Mouse (Mus musculus) layer of hippocampus, adult 11-12 months (tissue): ENCODE data around the gene Tm4sf5.
A peak's percentile ranks its signal among the peaks of the same experiment; 100 is the strongest.
"Not testable (repeated sequence)": the region's sequence is repeated elsewhere in the genome, so short reads cannot be mapped to it uniquely, and the experiment has no call there.

Experiments
- DNase-seq: peaks from one replicate; pipeline ENCODE4 v3.0.0; 2022; ENCODE audit warnings: low spot score

The Tm4sf5 gene

DNA sequence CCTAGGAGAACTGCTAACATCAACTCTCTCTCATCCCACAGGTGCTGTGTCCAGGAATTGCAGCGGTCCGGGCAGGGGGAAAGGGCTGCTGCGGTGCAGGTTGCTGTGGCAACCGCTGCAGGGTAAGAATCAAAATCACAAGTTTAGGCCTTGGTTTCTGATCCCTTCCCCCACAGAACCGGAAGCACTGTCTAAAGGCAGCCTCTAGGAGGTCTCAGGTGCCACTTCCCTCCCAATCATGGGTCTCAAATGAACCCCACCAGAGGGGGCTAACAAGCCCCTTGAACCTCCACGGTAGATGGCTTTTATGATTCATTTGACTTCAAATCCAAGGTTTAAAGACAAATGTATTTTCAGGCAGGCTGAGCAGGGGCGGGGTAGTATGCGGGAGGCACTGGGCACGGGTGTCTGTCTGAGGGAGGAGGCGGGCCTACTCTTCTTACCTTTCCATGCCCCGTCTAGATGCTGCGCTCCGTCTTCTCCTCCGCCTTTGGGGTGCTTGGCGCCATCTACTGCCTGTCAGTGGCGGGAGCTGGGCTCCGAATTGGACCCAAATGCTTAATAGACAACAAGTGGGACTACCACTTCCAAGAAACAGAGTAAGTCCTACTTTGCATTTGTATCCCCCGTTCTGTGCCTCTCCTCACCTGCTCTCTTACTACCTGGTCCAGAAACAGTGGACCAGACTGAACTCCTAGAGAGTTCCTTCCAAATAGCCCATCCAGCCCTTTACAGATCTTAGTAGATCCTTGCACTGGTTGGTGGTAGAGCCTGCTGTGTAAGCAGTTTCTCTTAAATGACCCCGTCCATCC is 4.9 kb downstream of the Tm4sf5 start:
- no peak for DNase-seq

DNA sequence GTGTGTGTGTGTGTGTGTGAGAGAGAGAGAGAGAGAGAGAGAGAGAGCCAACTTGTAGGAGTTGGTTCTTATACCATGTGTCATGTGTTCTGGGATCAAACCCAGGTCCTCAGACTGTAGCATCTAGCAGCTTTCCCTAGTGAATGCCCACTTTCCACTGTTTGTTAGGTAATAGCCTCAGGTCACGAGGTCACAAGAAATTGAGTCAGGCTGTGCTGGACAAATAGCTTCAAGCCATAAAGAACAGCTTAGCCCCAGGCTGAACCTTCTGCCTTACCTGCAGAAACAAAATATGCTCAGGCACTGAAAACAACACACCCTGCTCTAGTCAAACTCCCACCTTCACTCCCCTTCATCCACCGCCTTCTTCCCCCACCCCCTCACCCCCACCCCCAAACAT is 6.2 kb downstream of the Tm4sf5 start:
- DNase-seq: no peak

DNA sequence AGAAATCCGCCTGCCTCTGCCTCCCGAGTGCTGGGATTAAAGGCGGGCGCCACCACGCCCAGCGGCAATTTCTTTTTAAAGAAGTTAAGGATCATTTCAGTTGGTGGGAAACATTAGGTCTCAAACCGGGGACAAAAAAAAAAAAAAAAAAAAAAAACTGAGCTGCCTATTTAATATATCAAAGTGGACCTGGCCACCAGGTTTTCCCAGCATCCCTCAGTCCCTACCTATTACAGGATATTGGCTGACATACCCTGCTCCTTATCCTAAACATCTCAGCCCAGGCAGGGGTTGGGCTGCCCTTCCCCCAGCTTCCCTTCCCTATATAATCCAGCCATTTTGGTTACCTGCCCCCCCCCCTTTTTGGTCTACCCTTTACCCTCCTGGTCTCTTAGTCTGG is 6.8 kb downstream of the Tm4sf5 start:
- DNase-seq: no peak

DNA sequence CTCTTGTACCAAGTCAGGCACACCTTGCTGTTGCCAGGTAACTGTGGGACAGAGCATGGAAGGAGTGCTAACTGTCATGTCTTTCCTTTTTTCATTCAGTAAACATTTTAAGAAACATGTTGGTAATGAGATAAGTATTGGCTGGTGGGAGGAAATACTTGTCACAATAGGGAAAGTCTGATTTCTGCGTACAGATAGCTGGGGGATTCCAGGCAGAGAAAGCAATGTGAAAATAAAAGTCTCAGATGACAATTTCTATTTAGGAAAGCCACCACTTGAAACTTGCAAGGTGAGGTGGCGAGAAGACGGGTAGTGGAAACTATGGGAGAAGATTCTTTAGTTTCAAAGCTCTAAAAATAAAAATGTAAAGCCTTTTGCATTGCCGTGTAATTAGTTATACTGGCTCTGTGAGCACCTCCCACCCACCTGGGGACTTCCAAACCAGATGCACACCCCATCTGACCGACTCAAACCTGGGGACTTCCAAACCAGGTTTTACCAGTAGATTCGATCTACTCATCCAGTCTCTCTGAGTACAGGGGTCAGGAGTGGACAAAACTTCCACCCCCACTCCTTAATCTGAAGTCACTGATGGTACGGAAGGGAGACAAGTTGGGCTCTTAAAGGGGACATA is 7.8 kb downstream of the Tm4sf5 start:
- no peak for DNase-seq

DNA sequence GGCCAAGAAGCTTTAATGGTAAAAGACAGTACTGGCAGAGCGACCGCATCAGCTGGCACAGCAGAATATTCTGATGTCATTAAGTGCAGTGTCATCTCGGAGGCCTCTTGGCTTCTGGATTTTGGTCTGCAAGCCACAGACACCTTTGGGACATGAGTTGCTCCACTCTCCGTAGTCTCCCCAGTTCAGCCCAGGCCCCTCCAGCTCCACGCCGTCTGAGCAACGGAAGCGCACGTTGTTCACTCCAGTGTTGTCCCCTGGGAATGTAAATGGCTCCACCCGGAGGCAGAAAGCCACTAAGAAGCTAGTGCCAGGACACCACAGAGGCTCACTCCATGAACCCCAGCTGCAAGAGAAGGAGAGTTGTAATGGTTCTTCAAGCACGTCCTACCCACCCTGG is 8.5 kb downstream of the Tm4sf5 start:
- DNase-seq: no peak

DNA sequence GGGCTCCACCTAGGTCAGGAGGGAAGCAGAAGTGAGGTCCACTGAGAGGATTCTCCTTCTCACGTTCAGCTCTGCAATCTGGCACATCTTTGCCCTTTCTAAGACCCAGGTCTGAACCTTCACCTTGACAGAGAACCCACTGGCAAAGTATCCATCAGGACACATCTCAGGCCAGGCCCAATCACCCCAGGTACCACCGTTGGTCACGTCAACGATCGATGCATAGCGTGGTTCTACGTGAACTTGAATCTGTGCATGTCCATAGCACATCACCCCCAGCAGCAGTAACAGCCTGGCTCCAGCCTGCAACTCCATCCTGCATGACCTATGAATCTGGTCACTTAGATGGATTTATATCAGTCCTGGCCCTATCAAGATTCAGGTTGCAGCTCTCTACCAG is 9.2 kb downstream of the Tm4sf5 start, which contains the start of gene Vmo1:
Gene Vmo1, minus strand, starts transcription at position 329 of the 400 bp plus-strand sequence.
- no peak for DNase-seq

DNA sequence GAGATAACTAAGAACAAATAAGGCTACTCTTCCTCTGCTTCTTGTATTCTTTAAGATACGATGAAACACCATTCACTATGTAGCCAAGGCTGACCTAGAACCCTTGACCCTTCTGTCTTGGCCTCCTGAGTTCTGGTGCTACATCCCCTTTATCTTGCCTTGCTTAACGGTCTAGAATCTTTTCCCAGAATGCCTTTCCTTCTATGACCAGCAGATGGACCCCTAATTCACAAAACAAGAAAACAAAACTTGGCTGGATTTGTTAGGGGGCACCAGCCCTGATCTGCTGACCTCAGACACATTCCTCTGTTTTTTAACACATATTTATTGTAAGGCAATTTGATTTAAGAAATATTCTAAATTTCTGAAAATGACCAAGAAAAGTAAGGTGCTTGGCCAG is 11.3 kb downstream of the Tm4sf5 start:
- peak; percentile 64 for DNase-seq

DNA sequence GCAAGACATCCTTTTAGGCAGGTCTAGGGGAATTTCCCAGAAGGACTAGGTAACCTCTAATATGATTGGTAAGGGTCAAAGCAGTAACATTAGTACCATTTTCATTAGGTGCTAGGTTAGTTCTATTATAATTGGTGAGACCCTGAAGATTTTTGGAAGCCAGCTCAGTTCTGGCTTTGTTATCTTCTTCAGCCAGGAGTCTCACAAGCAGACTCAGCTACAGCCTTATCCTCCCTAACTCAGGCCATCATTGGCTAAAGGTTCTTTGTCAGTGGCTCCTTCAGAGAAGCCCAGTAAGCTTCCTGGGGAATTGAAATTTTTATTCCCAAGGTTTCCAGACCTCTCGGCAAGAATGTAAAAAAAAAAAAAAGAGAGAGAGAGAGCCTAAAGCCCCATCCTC is 13.4 kb downstream of the Tm4sf5 start:
- DNase-seq: no peak

DNA sequence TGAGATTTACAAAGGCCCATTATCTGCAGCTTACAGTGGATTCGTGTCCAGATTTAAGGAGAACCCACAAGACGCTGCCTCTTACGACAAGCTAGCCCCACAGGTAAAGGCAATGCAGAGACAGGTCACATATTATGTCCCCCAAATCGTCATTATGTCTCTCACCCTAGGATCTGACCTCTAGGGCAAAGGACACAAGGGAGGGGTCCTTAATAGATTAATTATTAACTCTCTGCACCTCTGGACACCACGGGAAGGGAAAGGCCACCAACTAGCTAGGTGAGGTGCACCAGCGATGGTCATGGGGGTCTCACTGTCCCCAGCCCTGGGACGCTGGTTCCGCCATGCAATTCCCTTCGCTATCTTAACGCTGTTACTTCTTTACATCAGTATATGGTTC is 13.9 kb downstream of the Tm4sf5 start, which contains the start of gene Gltpd2:
Gene Gltpd2, plus strand, starts transcription at position 274 of the 400 bp plus-strand sequence.
- DNase-seq: no peak

DNA sequence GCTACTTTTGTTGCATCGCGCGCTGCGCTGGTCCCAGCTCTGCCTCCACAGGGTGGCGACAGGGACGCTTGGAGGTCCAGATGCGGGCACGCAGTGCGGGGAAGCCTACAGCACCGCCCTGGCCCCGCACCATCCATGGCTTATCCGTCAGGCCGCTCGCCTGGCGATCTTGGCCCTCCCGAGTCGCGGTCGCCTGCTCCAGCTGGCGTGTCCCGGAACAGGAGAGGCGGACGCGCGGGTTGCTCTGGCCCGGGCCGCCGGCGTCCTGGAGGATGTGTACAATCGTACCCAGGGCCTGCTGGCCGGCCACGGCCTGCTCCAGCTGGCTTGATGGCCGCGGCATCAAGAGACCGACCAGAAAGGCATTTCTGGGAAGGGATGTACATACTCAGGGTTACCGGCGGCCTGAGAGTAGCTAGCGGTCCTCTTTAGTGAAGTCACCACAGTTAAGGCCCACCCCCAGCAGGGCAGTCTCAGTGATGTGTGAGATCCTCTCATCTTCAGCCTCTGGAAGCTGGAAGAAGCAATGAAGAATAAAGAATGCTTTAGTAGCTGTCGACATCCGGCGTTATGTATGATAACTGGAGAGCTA is 15.2 kb downstream of the Tm4sf5 start:
- DNase-seq: no peak

DNA sequence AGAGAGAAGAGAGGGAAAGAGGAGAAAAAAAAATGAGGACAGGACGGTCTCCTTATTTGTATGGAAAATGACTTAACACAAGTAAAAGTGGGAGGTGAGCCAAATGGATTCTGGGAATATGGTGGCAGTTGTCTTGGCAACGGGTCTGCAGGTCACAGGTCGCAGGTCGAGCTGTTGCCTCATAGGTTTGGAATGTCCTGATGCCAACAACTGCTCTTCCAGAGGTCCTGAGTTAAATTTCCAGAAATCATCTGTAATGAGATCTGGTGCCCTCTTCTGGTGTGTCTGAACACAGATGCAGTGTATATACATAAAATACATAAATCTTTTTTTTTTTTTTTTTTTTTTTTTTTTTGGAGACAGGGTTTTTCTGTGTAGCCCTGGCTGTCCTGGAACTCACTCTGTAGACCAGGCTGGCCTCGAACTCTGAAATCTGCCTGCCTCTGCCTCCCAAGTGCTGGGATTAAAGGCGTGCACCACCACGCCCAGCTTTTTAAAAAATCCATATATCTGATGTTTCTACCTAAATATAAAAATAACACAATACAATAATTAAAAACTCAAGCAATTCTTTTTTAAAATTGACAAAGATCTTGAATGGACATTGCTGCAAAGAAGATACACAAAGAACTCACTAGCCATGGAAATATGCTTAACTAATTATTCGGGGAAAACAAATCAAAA is 18.4 kb downstream of the Tm4sf5 start:
- not testable (repeated sequence) for DNase-seq

DNA sequence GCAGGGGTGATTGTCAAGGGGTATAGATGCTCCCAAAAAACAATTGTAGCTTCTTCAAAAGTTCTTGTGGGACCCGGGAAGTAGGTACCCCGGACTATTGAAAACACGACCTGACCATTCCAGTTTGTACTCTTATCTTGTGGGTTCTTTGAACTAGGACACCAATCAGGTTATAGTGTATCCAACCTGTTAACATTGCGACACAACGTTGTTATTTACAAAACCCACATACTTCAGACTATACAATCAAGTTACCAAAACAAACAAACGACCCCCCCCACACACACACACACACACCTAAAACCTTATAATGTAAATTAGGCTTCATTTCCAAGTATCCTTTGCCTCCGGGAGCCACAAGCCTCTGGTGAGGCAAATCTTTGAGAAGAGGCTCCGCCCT is 19.7 kb downstream of the Tm4sf5 start:
- DNase-seq: no peak

DNA sequence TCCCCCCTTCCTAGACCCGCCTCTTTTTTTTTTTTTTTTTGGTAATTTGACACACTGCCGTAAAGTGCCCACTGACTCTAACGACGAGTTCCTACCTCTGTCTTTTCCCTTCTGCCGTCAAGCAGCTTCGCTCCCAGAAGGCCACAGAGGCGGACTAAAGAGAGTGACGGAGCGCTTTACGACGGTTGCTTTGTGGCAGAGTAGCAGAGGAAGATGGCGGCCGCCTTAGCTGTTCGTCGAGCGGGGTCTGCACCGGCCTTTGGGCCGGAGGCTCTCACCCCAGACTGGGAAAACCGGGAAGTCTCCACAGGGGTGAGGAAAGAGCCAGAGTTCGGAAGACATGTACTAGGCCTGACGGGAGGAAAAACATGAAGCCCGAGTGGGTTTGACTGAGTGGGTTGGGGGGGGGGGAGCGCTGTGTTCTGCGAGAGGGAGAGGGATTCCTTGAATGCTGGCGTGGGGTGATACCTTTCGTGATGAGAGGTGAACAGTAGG is 20.2 kb downstream of the Tm4sf5 start, which contains the start of gene Psmb6:
Gene Psmb6, plus strand, starts transcription at position 184 of the 495 bp plus-strand sequence.
- DNase-seq: peak; percentile 94

DNA sequence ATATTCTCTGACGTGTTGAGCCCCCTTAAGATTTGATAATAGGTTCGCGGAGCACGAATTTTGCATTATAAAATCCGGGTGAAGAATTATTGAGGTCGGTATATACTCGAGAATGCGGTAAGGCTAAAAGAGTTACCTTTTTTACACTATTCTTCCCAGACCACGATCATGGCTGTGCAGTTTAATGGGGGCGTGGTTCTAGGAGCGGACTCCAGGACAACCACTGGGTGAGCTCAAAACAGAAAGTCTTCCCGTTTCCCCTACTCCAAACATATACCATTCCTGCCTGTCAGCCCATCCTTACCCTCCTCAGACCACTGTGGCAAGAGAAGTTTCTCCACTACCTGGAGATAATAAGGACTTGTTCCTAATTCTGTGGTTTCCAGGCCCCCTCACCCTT is 20.7 kb downstream of the Tm4sf5 start:
- DNase-seq: no peak

DNA sequence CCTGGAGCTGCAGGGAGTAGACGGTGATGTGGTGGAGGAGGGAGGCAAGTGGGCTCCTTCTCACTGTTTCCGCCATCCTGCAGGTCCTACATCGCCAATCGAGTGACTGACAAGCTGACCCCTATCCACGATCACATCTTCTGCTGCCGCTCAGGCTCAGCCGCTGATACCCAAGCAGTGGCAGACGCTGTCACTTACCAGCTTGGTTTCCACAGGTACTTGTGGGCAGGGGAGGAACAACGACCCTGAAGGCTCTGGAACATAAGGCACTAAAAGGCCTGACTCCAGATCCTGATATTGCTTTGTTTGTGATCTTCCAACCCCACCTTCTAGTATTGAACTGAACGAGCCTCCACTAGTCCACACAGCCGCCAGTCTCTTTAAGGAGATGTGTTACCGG is 21.2 kb downstream of the Tm4sf5 start:
- no peak for DNase-seq

DNA sequence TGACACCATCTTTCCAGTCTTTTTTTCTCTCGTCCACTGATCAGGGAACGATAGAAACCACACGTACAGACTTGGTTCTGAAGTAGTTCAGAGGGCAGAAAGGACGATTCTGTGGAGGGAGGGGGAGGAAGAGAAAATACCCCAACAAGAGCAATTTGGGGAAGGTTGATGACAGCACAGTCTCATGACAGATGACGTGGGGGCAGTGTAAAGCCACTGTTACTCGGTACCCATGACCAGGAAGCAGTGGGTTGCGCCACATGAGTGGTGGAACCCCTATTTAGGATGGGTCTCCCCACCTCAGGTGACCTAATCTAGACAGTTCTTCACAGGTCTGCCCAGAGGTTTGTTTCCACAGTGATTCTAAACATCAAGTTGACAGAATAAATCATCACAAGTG is 23.6 kb downstream of the Tm4sf5 start:
- no peak for DNase-seq

DNA sequence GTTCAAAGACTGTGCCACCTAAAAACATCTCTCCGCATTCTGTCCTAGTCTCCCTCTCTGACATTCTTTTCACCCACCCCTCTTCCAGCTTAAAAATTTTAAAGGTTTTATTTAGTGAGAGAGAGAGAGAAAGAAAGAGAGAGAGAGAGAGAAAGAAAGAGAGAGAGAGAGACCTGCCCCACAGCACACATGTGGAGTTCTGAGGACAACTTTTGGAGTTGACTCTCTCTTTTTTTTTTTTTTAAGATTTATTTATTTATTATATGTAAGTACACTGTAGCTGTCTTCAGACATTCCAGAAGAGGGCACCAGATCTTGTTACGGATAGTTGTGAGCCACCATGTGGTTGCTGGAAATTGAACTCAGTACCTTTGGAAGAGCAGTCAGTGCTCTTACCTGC is 26.0 kb downstream of the Tm4sf5 start:
- not testable (repeated sequence) for DNase-seq

DNA sequence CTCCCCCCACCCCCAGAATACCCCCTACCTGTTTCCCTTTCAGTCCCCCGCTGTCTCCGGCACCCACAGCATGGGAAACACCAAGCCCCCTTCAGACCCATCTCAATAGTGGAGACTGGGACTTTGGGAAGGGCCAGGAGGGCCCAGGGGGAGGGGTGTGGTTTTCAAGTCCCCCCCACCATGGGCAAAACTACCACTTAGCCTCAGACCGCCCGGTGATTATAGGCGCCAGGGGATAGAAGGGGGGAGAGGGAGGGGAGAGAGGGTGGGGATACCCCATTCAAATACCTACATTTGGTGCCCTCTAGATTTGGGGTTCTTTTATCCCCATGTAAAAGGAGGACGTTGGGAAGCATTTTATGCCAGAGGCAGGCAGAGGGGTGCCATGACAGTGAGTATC is 27.8 kb downstream of the Tm4sf5 start, which contains the start of gene Gm40193:
Gene Gm40193, minus strand, starts transcription at position 101 of the 400 bp plus-strand sequence.
- no peak for DNase-seq

DNA sequence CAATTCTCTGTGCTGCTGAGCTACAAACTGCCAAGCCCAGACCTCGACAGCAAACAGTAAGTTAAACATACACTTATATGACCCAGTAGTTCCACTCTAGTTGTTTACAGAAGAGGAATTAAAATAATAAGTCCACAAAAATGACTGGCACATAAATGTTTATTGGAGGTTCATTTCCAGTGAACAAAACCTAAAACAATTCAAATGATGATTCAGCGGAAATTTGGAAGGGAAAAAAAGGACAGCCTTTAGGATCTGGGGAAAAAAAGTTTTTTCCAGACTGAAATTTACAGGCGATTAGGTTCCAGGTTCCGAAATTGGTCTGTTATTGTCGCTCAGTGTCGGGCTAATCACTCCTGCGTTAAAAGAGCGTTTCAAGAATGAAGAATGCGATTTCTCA is 34.4 kb downstream of the Tm4sf5 start:
- no peak for DNase-seq

DNA sequence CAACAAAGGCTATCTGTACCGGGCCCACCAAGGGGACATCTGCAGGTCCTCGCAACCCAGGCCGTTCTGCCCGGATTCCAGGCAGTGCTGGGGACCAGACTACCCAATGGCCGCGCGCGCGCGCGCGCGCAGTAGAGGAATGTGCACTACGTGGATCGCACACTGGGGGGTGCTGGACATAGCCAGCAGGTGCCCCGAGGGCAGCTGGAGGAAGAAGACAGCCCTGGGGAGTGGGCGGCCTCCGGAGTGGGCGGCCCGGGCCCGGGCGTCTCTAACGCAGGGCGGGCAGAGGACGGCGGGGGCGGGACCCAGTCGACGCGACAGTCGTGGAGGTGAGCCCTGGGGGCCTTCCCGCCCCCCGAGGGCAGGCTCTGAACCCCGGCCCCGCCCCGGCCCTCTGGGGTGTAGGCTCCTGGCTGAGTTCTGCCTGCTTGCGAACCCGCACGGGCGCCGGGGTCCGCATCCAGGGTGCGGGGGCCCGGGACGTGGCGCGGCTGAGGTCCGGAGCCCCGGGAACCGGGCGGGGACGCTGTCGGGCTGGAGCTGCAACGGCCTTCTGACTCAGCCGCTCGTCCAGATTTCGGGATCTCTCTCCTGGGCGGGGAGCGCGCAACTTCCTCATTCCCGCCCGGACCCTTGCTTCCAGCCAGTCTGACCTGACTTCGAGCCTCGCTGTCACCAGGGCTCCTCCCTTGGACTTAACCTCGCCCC is 35.0 kb downstream of the Tm4sf5 start, which contains the start of gene Pld2:
Gene Pld2, plus strand, starts transcription at position 188 of the 711 bp plus-strand sequence.
- DNase-seq: peak; percentile 87

DNA sequence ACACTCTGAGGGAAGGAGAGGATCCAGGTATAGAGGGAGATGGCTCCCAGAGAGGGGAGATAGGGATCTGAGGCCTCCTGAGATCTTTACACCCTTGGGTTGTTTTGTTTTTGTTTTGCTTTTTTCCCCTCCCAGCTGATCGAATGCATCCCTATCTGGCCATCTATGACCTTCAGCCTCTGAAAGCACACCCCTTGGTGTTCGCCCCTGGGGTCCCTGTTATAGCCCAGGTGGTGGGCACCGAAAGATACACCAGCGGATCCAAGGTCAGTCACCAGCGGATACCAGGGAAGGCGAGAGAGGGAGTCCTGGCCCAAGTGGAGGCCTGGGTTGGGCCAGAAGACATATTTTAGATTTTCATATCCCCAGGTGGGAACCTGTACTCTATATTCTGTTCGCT is 35.9 kb downstream of the Tm4sf5 start:
- DNase-seq: no peak
